Mouse (Mus musculus) adrenal gland, adult 18-20 months (tissue): Measurements from ENCODE around the gene Cep170b. TPM values are rescaled to one million over a fixed set of nuclear protein-coding genes. Genes with fewer than 3 reads are reported as not detected.

ENCODE experiments used
- DNase-seq, 2 experiments: peaks; one replicate each; pipeline ENCODE4 v3.0.0; 2021 to 2022; ENCODE audit warnings: low spot score in 2 of 2
- long read RNA-seq, 2 experiments: library from polyadenylated mRNA; stranded (forward); transcript quantifications; one replicate each; pipeline ENCODE4 v2.0.0; 2021
- total RNA-seq, 2 experiments: library from RNA; stranded (reverse); gene quantifications; 1 replicate in 1 of 2; 2 replicates in 1 of 2; pipeline ENCODE4 v1.2.3; 2021

The Cep170b gene
- 10 to 100 TPM; 36.4 to 48.5 TPM for total RNA-seq
- long read RNA-seq, experiment 1, full-length matches to known transcripts: 4 of 16 reads
- long read RNA-seq, experiment 1, partial matches to known transcripts: 7 of 16 reads
- long read RNA-seq, experiment 1, other reads (novel, unspliced or antisense): 5 of 16 reads
- long read RNA-seq, experiment 2, partial matches to known transcripts: 14 of 30 reads
- long read RNA-seq, experiment 2, other reads (novel, unspliced or antisense): 16 of 30 reads

DNA sequence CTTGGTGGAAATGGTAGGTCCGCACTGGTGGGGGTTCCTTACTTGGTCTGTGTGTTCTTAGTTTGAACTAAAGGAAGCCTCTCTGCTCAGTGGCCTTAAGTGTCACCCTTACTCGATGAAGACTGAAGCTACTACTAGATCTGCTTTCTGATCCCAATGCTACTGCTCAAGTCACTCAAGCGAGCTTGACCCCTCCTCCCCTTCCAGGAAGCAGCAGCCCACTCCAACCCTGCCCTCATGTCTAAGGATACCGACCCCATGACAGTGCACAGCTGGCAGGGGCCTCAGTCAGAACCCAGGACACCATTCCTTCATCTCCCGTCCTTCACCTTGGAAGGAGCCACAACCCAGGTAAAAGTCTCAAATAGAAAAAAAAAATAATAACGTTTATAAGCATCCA lies at the start of gene Cep170b:
Cep170b (plus strand) TSS at position 240 of the 400 bp plus-strand sequence.
- DNase-seq: no peak

DNA sequence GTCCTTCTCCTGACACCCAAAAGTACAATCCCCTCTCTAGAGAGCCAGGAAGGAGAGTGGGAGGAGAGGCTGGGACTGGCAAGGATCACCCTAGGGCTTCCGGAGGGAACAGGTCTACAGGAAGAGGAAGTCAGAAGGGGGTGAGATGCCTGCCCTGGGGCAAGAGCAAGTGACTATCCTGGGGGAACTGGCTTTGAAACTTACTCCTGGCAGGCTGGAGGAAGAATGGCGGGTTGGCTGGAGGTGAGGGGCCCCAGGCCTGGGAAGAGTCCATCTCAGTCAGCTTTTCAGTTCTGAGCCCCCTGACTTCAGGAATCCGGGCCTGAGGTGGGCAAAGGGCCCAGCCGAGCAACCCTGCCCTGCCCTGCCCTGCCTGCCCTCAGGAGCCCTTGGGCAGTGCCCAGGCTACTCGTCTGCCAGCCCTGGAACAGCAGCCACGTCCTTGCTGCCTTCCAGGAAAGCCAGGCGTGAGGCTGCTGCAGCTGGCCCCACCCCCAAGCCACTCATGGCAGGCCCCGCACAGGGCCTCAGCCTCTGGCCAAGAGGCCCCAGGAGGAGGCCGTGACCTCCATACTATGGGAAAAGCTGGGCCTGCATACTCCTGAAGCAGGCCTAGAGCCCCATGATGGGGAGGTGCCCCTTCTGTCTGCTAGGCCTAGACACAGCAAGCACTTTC lies 49.4 kb upstream of the Cep170b start:
- peak in 1 of 2 experiments; percentile 69 for DNase-seq

DNA sequence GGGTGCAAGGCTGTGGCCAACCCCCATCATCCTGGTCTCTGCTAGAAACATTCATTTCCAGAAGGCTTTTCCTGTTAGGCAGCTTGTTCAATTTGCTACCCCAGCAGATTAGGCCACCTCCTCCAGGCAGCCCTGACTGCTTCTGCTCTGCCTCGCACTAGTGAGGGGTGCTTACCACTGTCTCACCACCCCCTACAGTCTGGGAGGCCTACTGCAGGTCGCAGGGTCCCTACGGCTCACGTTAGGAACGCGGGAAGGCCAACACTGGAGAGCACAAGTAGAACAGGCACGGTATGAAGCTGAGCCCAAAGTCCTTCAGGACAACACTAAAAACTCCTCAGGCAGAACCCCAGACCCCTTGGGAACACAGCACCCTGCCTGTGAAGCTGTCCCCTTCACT lies 48.4 kb upstream of the Cep170b start:
- DNase-seq: no peak

DNA sequence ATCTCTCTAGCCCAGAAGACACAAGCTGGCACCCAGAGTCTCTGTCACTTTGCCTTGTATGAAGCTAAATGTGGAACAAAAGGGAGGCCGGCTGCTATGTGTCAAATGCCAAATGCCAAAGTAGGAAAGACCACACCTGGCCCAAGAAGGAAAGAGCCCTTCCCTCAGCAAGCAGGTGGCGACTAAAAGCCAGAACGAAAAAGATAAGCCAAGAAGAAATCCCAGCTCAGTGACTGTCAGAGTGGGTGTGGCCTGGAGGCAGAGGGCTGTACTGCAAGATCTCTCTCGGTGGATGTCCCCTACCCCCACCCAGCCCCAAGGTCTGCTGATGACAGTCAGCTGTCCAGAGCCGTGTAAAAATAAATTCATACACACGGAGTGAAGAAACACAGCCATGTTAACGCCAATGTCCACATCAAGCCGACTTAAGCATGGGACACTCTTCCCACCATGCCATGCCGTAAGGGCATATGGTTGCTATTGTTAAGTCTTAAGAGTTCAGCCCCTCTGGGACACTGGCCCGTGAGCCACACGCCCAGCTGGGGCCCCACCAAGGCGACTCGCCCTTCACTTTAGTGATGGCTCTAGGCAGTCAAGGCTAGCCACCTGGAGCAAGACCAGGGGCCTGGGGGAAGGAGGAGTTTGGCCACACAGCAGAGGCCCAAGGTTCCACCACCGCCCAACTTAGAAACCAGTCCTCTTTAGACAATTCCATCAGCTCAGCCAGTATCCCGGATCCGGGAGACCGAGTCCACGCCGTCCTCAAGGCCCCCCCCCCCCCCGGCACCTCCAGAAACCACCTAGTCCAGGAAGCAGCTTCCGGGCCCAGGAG lies 47.3 kb upstream of the Cep170b start:
- no peak for DNase-seq

DNA sequence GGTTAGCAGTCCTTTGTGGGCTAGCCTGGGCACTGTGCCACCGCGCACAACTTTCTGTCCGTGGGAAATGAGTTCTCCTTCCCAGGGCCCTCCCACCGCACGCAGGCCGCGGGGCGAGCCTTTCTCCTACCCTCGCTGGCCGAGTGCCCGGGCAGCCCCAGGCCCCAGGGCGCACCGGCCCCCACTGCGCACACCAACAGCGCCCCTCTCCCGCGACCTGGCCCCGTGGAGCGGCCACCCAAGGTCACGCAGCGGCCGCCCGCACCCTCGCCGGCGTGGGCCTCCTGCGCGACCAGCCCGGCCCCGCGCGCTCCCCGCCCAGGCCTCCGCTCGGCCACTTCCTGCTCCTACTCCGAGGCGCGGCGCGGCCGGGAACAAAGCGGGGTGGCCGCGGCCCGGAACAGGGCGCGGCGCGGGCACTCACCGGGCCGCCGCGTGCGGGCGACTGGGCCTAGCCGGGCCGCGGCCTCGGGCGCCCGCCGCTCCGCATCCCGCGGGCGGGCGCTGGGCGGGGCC lies 46.6 kb upstream of the Cep170b start:
- peak in 1 of 2 experiments; percentile 57 for DNase-seq

DNA sequence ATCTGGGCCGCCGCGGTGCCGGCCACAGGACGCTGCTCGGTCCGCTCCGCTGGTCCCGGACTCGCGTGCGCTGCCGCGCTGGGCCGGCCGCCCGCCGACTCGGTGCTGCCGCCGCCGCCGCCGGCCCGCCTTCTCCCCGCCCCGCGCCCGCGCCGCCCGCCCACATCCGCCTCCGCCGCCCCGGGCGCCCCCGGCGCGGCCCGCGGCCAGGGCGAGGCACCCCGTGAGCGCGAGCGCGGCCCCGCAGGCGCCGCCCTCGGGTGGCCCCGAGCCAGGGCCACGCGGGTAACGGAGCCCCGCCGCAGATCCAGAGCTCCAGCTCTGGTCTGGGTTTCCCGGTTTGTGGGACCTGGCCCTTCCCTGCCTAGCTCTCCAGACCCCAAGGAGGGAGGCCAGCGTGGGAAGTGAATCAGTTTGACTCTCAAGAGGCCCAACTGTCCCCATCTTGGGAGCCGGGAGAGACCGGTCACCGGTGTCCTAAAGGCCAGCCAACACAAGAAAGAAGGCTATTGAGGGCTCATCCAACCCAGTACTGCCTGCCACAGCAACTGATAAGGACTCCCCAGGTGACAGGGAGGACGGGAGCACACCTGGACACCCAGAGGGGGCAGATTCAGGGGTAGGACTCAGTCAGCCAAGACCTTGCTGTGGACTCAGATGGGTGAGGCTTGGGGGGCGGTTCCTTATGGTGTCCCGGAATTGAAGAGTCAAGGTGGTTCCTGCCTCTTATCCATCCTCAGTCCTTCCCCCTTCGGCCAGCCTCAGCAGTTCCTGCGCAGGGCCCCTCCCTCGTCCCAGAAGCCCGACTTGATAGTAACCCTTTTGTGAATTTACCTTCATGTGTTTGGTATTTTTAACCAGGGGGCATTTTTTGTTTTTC lies 45.9 kb upstream of the Cep170b start, which contains the start of gene Akt1:
Akt1 (minus strand) TSS at position 753 of the 880 bp plus-strand sequence.
- peak; percentile 75 to 81 for DNase-seq

DNA sequence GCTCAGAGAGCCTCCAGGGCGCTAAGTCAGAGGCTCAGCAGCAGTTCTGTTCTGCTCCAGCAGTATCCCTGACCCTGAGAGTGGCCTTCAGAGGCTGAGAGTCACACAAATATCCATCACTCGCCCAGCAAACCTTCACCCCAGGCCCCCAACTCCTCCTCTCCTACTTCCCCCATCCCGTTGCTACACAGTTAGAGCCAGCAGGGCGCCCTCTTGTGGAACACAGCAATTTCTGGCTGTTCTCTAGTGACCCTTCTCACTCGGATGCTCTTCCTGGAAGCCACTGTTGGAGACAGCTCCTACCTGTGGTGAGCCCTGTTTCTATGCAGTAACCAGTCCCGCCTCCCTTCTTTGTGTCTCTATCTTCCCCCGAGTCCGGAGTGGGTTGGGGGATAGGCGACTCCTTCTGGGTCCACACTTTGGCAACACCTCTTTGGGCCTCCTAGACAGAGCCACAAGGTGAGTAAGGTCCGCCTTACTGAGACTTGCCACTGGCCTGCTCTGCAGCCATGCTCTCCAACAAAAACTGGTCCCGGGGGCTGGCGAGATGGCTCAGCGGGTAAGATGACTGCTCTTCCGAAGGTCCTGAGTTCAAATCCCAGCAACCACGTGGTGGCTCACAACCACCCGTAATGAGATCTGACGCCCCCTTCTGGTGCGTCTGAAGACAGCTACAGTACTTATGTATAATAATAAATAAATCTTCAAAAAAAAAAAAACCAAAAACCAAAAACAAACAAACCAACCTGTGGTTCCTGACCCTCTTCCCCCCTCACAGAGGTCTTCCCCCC lies 44.8 kb upstream of the Cep170b start:
- peak; percentile 82 to 87 for DNase-seq

DNA sequence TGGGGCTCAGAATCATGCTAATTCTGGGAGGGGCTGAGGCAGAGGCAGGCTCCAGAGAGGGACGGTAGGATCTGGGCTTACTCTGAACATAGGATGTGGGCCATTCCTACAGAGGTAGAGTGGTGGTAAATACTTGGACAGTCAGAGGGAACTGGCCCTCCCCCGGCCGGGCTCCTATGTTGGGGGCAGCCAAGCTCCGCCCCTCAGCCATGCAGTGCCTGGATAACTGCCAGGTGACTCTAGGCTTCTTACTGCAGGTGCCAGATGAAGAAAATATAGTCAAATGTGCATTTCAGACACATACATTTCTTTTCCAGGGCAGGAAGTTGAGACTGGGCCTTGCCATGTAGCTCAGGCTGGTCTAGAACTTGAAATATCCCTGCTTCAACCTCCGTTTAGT lies 43.2 kb upstream of the Cep170b start:
- no peak for DNase-seq

DNA sequence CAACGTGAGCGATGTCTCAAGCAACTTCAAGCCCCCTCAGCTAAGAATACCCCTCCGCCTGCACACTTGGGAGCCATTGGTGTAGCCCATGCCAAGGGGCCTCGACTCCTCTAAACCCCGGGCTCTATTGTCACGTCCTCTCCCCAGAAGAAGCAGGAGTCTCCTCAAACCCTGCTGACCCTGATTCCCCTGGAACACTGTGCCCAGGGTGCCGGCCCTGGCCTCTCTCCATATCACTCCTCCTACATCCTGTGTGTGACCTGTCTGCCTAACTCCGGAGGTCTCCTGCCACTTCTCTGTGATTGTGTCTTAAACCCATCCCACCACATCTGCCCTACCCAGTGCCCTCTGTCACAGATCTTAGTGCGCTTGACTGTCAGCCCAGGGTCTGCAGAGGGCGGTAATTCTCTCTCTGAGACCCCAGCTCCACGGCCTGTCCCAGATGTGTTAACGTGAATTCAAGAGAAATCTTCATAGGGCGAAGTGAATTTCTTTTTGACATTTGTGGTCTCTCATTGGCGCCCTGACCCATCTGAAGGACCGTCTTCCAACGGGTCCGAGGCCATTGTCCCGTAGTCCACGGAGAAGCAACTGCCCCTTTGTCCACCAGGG lies 42.2 kb upstream of the Cep170b start:
- DNase-seq: no peak

DNA sequence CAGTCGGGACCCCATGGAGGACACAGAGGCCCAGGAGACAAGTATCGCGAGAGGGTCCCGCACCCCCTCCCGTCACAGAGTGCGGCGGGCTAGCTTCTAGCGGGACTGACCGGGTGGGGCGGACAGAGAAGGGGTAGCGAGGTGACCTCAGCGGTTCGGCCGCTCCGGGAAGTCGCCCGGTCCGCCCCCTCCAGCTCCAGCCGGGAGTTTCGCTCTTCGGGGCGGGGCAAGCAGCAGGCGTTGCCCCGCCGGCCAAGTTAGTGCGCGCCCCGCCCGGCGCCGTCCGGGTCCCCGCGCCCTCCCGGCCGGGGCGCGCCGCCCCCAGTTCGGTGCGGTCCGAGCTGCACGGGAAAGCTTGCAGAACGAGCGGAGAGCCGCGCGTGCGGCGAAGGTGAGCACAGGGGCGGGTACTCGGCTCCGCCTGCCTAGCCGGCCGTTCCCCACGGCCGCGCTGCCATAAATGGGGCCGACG lies 41.7 kb upstream of the Cep170b start, which contains the start of gene Zbtb42:
Zbtb42 (plus strand) TSS at position 274 of the 472 bp plus-strand sequence.
- peak; percentile 65 to 71 for DNase-seq

DNA sequence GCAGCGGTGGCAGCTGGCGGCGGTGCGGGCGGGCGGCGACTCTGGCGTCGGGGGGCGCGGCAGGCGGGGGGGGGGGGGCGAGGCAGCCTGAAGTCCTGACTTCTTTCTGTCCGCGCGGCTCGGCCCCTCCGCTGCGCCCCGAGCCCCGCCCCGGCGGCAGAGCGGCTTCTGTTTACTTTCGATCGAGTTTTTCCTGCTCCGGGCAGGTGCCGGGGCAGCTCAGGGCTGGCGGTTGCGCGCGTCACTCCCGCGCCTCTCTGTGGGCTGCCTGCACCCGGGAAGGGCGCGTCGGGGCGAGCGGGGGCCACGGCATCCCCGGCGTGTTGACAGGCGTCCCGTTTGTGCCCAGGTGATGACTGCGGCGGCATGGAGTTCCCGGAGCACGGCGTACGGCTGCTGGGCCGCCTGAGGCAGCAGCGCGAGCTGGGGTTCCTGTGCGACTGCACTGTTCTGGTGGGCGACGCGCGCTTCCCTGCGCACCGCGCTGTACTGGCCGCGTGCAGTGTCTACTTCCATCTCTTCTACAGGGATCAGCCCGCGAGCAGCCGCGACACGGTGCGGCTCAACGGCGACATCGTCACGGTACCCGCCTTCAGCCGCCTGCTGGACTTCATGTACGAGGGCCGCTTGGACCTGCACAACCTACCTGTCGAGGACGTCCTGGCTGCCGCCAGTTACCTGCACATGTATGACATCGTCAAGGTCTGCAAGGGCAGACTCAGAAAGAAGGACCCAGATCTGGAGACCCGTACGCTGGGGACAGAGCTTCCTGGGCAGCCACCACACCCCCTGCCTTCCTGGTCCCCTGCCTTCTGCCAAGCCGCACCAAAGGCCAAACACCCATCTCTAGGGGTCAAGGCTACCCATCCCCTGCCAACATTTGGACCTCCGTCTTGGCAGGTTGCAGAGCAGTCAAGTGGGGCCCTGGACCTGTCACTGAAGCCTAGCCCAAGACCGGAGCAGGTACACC lies 40.9 kb upstream of the Cep170b start:
- DNase-seq: no peak

DNA sequence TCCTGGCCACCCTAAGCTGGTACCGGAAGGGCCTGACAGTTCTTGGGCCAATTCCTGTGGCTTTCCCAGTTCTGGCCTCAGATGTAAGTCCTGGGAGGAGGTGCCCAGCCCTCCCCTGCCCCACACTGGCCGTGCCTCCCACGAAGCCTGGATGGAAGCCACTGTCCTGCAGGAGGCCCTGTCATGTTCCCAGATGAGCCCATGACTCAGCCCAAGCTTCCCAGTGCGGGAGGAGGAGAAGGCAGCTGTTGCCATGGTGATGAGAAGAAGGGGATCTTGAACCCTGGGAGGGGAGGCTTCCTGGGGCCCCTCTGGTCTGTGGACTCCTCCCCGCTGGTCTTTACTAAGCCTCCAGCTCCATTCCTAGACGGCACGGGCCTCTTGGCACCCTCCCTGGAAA lies 36.9 kb upstream of the Cep170b start:
- no peak for DNase-seq

DNA sequence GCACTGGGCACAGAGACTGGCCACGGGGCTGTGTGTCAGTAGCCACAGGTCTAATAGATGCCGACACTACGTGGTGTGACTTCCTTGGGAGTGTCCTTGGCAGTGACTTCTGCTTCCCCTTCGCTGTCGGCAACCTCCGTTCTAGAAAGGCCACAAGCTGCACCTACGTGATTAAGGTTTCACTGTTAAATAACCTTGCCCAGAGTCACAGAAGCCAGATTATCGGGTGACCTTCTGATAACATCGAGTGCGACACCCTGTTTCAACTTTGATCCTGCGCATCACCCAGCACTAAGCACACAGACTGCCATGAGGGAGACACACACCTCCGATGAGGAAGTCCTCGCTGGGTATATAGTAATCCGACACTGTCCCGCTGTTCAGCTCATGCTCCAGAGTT lies 31.8 kb upstream of the Cep170b start:
- DNase-seq: peak in 1 of 2 experiments; percentile 20

DNA sequence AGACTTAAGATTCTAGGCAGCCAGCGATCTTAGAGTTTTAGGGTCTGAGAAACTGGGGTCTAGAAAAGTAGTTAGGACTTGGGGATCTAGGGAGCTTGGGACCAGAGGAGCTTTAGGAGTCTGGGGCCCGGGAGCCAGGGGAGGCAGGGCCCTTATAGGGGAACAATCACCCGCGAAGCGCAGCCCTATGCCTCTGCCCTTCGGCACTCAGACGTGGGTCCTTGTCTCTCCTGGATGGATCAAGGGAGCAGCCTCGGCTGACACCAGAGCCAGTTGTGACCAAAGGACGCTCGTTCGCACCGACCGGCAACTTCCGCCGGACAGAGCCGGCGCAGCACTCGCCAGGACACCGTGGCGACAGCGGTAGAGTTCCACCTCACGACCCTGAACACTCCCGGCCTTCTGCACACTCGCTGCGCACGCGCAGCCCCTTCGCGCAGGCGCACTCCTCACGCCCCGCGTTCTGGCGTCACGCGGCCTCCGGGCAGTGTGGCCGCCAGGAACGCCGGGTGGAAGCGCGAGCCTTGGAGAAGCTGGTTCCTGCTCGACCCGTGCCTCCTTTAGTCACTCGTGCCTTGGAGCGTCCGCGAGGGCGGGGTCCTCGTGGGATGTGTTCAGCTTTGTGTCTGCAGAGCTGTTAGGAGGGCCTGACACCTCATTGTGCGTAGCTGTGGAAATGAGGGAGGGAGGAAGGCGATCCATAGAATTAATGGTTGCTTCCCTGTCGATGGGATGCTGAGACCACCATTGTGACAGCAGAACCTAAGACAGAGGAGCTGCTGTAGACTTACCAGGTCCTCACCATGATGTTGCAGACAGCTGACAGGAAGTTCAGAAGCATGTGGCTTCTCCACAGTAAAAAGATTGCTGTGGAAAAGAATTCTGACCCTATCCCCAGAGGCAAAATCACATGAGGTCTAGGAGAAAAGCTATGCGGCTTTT lies 26.8 kb upstream of the Cep170b start:
- peak; percentile 97 for DNase-seq

DNA sequence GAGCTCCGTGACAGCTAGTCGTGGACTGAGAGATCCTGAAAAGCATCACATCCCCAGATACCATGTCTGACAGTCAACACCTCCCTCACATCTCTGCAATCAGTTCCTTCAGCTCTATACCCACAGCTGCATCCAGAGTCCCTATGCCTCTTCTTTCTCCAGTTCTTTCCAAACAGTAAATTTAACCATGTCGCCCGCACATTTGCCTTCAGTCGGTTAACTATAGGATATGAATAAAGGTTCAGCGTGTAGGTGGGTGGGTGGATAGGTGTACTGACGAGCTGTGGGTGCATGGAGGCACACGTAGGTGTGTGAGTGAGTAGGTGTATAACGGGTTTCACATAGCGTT lies 26.2 kb upstream of the Cep170b start:
- DNase-seq: no peak

DNA sequence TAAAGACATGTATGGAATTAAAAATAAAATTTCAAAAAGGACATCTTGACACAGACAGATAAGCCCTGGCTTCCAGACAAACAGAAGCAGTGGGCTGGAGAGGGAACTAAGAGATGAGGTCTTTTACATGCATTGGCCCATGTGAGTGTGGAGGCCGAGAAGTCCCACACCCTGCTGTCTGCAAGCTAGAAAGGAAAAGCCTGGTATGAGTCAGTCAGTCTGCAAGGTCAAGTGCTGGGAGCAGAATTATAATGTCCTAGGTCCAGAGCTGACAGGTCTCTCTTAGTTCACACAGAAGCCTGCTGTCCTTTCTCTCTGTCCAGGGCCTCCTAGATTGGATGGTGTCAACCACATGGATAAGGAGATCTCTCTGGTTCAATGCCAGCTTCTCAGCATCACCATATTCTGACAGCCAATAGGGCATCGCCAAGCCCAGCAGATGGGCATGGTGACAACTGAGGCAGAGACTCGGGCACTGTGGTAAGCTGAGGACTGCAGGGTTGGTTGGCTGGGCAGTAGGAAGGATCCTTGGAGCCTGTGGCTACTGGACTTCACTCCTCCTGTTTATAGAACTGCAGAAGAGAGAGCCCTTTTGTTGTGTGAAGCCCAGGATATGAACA lies 23.3 kb upstream of the Cep170b start:
- no peak for DNase-seq
